10 mouse cellular contexts compared by ENCODE assay signal in the genomic region with DNA sequence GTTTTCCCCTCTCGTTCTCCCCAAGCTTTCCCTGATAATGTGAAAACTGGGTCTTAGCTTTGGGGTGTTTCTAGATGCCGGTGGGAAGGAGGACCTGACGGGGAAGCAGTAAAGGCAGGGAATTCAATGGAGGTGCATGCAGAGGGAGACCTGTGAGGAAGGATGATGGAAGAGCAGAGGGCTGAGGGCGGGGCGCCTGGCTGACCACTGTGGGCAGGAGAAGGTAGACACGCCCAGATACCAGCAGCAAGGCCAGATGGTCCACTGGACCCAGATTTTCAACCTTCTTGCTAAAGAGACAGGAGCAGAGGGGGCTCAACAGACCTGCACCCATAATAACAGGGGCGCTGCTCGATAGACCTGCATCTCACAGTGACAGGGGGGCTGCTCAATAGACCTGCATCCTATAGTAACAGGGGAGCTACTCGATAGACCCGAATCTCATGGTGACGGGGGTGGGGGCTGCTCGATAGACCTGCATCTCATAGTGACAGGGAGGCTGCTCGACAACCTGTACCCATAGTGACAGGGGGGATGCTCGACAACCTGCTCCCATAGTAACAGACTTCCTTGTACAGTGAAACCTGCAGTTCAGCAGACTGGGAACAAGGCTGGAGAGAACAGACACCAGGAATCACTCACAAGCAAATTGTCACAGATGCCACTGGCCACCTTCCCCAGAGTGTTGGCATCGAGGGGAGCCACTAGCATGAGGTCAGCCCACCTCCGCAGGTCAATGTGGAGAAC. TPM values are rescaled to one million over a fixed set of nuclear protein-coding genes. Genes with fewer than 3 reads are reported as not detected.
DNase-seq lines count a peak whose midpoint lies in the region; ATAC-seq and TF ChIP-seq lines count a peak whose summit lies in the region.
"Had no signal": no experiment of that assay in that cellular context is flagged by ENCODE, and none has a peak within 500 bp of the region (broad histone marks: within the 10 kb centered on the region; RNA-seq: fewer than 3 reads in every experiment).

No protein-coding gene starts in this region.

- no peak for TF ChIP-seq CTCF in olfactory bulb, adult 2 months (IDR thresholded peaks at IDR 0.05; ENCODE audit: insufficient read depth, low read depth, low read length)

- no peak overlapping the region for H3K4me3 ChIP-seq in heart, embryonic 14.5 days (ENCODE audit: control insufficient read depth in 1 of 2, insufficient read depth in 1 of 2, low read depth in 1 of 2, low read length in 2 of 2)
- no peak overlapping the region for H3K4me3 ChIP-seq in midbrain, embryonic 10.5 days
- no peak overlapping the region for H3K4me3 ChIP-seq in midbrain, embryonic 14.5 days (replicated peaks; ENCODE audit: low read depth, low read length)
- no peak overlapping the region for H3K4me3 ChIP-seq in hindbrain, embryonic 13.5 days
- no peak overlapping the region for H3K4me3 ChIP-seq in olfactory bulb, adult 2 months (ENCODE audit: insufficient read depth, low read depth, low read length)

- no peak for ATAC-seq in heart, embryonic 14.5 days (ENCODE audit: insufficient number of reproducible peaks, insufficient read depth, low FRiP score, low read depth)
- no peak for ATAC-seq in midbrain, embryonic 14.5 days (ENCODE audit: low FRiP score, low TSS enrichment)
- no peak for ATAC-seq in hindbrain, embryonic 13.5 days (ENCODE audit: low FRiP score)

- H3K9ac ChIP-seq in heart, embryonic 14.5 days (ENCODE audit: low read length) = 0 out of 2 replicates have a peak overlapping the region, but pooled peaks have one; percentile 39
- H3K9ac ChIP-seq in midbrain, embryonic 14.5 days (replicated peaks; ENCODE audit: low read length) = no peak overlapping the region
- H3K9ac ChIP-seq in hindbrain, embryonic 13.5 days = peak overlapping the region; percentile 39; the same call in 1 of the 2 replicates

- TF ChIP-seq POLR2A in olfactory bulb, adult 2 months (IDR thresholded peaks at IDR 0.05; ENCODE audit: insufficient read depth, low read depth, low read length) = no peak

- H3K4me1 ChIP-seq in heart, embryonic 14.5 days (ENCODE audit: control insufficient read depth in 2 of 2, insufficient read depth in 2 of 2, low read length in 2 of 2) = peaks cover 34 to 44% of the 10 kb centered on the region in 2 experiments
- peaks cover 10% of the 10 kb centered on the region for H3K4me1 ChIP-seq in midbrain, embryonic 10.5 days
- H3K4me1 ChIP-seq in midbrain, embryonic 14.5 days (ENCODE audit: control insufficient read depth, insufficient read depth, low read length) = no peaks in the 10 kb centered on the region
- H3K4me1 ChIP-seq in hindbrain, embryonic 13.5 days (replicated peaks) = peaks cover 19% of the 10 kb centered on the region
- H3K4me1 ChIP-seq in olfactory bulb, adult 2 months (ENCODE audit: control insufficient read depth, insufficient read depth, low read length) = peaks cover 16% of the 10 kb centered on the region

- DNase-seq in heart, postnatal 4 days = no peak
- no peak for DNase-seq in midbrain, embryonic 10.5 days (ENCODE audit: low spot score)
- DNase-seq in midbrain, embryonic 14.5 days = no peak
- no peak for DNase-seq in spleen, postnatal 36 days (ENCODE audit: low spot score in 2 of 2)
- DNase-seq in embryo, embryonic 9.5 days (ENCODE audit: extremely low spot score) = no peak
- DNase-seq: adrenal gland, adult 8-10 months; cerebellum, postnatal 36 days had no signal

- H3K27ac ChIP-seq in heart, embryonic 14.5 days (replicated peaks in 1 of 2; ENCODE audit: control insufficient read depth in 1 of 2, insufficient read depth in 1 of 2, low read depth in 2 of 2, low read length in 2 of 2) = peak overlapping the region; percentile 85 to 92
- peak overlapping the region; percentile 33; the same call in 1 of the 2 replicates for H3K27ac ChIP-seq in midbrain, embryonic 10.5 days (replicated peaks)
- H3K27ac ChIP-seq in midbrain, embryonic 14.5 days (replicated peaks; ENCODE audit: low read depth, low read length) = no peak overlapping the region
- H3K27ac ChIP-seq in hindbrain, embryonic 13.5 days = peak overlapping the region; percentile 65; the same call in 1 of the 2 replicates
- peak overlapping the region; percentile 35 for H3K27ac ChIP-seq in olfactory bulb, adult 2 months (ENCODE audit: insufficient read depth, low read depth, low read length)

- H3K27me3 ChIP-seq in heart, embryonic 14.5 days (ENCODE audit: control insufficient read depth, insufficient read depth, low read length) = no peaks in the 10 kb centered on the region
- no peaks in the 10 kb centered on the region for H3K27me3 ChIP-seq in midbrain, embryonic 10.5 days (ENCODE audit: low read depth, poor library complexity, severe bottlenecking)
- H3K27me3 ChIP-seq in midbrain, embryonic 14.5 days (ENCODE audit: control insufficient read depth, insufficient read depth, low read length) = no peaks in the 10 kb centered on the region
- H3K27me3 ChIP-seq in hindbrain, embryonic 13.5 days = no peaks in the 10 kb centered on the region

- WGBS in heart, embryonic 14.5 days = 73% methylated on average over 16 of the region's 16 CpGs
- WGBS in midbrain, embryonic 10.5 days = 90% methylated on average over 16 of the region's 16 CpGs
- WGBS in midbrain, embryonic 14.5 days = 92% methylated on average over 16 of the region's 16 CpGs
- WGBS in hindbrain, embryonic 13.5 days = 89% methylated on average over 16 of the region's 16 CpGs
- 84% methylated on average over 16 of the region's 16 CpGs for WGBS in olfactory bulb, adult 2 months

- H3K9me3 ChIP-seq in heart, embryonic 14.5 days (ENCODE audit: control insufficient read depth, low read length) = no peaks in the 10 kb centered on the region
- H3K9me3 ChIP-seq in midbrain, embryonic 10.5 days (replicated peaks) = no peaks in the 10 kb centered on the region
- no peaks in the 10 kb centered on the region for H3K9me3 ChIP-seq in midbrain, embryonic 14.5 days (ENCODE audit: control insufficient read depth, low read length)
- no peaks in the 10 kb centered on the region for H3K9me3 ChIP-seq in hindbrain, embryonic 13.5 days

- H3K36me3 ChIP-seq in heart, embryonic 14.5 days (ENCODE audit: control insufficient read depth, insufficient read depth, low read length) = no peaks in the 10 kb centered on the region
- peaks cover 26% of the 10 kb centered on the region for H3K36me3 ChIP-seq in midbrain, embryonic 10.5 days
- 0 out of 2 replicates have a peak, but pooled peaks cover 4% of the 10 kb centered on the region for H3K36me3 ChIP-seq in midbrain, embryonic 14.5 days (ENCODE audit: control insufficient read depth, insufficient read depth, low read length)
- H3K36me3 ChIP-seq in hindbrain, embryonic 13.5 days = peaks cover 10% of the 10 kb centered on the region

- peak overlapping the region; percentile 51 for H3K4me2 ChIP-seq in heart, embryonic 14.5 days (ENCODE audit: low read length)
- no peak overlapping the region for H3K4me2 ChIP-seq in midbrain, embryonic 14.5 days (ENCODE audit: low read length)
- H3K4me2 ChIP-seq in hindbrain, embryonic 13.5 days = no peak overlapping the region

RNA-seq across cellular contexts. Expression of a gene that starts 20.2 kb away (rescaled TPM):
- polyA plus RNA-seq in heart, embryonic 14.5 days (2014; fragmentation: Nextera tagmentation; extraction: Ambion mirVana) = 18.5 and 21.1 TPM in 2 replicates
- 1 to 10 TPM; 8.3 TPM for total RNA-seq in heart, postnatal 4 days (2021)
- polyA plus RNA-seq in midbrain, embryonic 10.5 days (2016; fragmentation: Nextera tagmentation; extraction: Ambion mirVana) = 25.8 and 26.7 TPM in 2 replicates
- polyA plus RNA-seq in midbrain, embryonic 14.5 days (2014; fragmentation: Nextera tagmentation; extraction: Ambion mirVana) = 19.9 and 22.9 TPM in 2 replicates
- 25.6 and 26.0 TPM in 2 replicates for polyA plus RNA-seq in hindbrain, embryonic 13.5 days (2015; fragmentation: Nextera tagmentation; extraction: Ambion mirVana)
- polyA plus RNA-seq in olfactory bulb, adult 2 months (2012; ENCODE audit: insufficient read depth, insufficient read length, low replicate concordance, missing spikeins) = not detected in 2 replicates

RNA-seq across cellular contexts. Expression of a gene that starts 48.2 kb away (rescaled TPM):
- polyA plus RNA-seq in heart, embryonic 14.5 days (2014; fragmentation: Nextera tagmentation; extraction: Ambion mirVana) = 4.5 and 6.2 TPM in 2 replicates
- total RNA-seq in heart, postnatal 4 days (2021) = 10 to 100 TPM; 11.6 to 11.7 TPM
- polyA plus RNA-seq in midbrain, embryonic 10.5 days (2016; fragmentation: Nextera tagmentation; extraction: Ambion mirVana) = 17.3 and 26.3 TPM in 2 replicates
- 98.9 and 109 TPM in 2 replicates for polyA plus RNA-seq in midbrain, embryonic 14.5 days (2014; fragmentation: Nextera tagmentation; extraction: Ambion mirVana)
- polyA plus RNA-seq in hindbrain, embryonic 13.5 days (2015; fragmentation: Nextera tagmentation; extraction: Ambion mirVana) = 86.3 and 94.6 TPM in 2 replicates
- not detected in 2 replicates for polyA plus RNA-seq in olfactory bulb, adult 2 months (2012; ENCODE audit: insufficient read depth, insufficient read length, low replicate concordance, missing spikeins)

Comparison
In these comparisons a context has a peak if more than half of its experiments do, and no peak if none do; other contexts are left out.
1. RNA of a gene that starts 20.2 kb away (polyA plus RNA-seq): 25.8 to 26.7 TPM in midbrain, embryonic 10.5 days, 25.6 to 26.0 TPM in hindbrain, embryonic 13.5 days, 19.9 to 22.9 TPM in midbrain, embryonic 14.5 days and 18.5 to 21.1 TPM in heart, embryonic 14.5 days; not detected in olfactory bulb, adult 2 months; every median in the first group is over 10 times any median in the second.